Mouse (Mus musculus) brain, embryonic 14.5 days (tissue): ENCODE measurements around the gene Ddx59.

ENCODE experiments used
- CTCF ChIP-seq: fragments of 200-500 bp; IDR thresholded peaks from 2 replicates; pipeline ENCODE4 v1.5.1; 2012; ENCODE audit warnings: inconsistent platforms, mild to moderate bottlenecking, moderate library complexity, borderline replicate concordance; ENCODE audit not compliant: insufficient read depth, insufficient read length; ENCODE audit errors: extremely low read depth
- POLR2A ChIP-seq: fragments of 200-500 bp; IDR thresholded peaks from 2 replicates; pipeline ENCODE4 v1.6.1; 2012; ENCODE audit warnings: mild to moderate bottlenecking, inconsistent platforms, borderline replicate concordance; ENCODE audit not compliant: poor library complexity, insufficient read depth, insufficient read length, severe bottlenecking; ENCODE audit errors: extremely low read depth

DNA sequence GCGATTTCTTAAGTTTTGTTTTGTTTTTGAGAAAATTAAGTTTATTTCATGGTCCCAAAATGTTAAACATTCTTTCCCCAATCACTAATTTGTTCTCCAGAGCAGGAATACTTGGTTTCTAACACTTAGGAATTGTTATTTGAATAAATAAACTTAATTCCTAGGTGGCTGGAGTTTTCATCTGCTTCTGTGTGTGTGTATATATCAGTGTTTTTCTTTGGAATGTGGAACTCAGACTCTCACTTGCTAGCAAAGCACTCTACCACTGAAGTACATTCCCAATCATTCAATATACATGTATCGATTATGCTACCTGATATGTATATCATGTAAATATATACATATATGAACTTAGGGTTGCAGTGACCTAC is 670 bp downstream of the Ddx59 start:
- TF ChIP-seq CTCF (no peak), POLR2A (no peak)
